Mouse (Mus musculus) skeletal muscle tissue, postnatal 0 days (tissue): Measurements from ENCODE around the gene Mucl1. TPM values are rescaled to one million over a fixed set of nuclear protein-coding genes. Genes with fewer than 3 reads are reported as not detected.

Experiments used
- polyA plus RNA-seq: library from polyadenylated mRNA; unstranded; fragments of >200 nt; fragmentation: Nextera tagmentation; extraction: Ambion mirVana; gene quantifications from 2 replicates; pipeline ENCODE4 v1.2.1, GENCODE M21; 2015

The Mucl1 gene
- polyA plus RNA-seq, result not detected in 2 replicates

GRCm38 (mm10) chr15:103755369-103755768, at the start of gene Mucl1:
TSS of gene Mucl1 (minus strand) at chr15:103755469.

Other genes with a start within 250 kb of the Mucl1 start
- gene Ppp1r1a, start 217.5 kb downstream of the Mucl1 start, polyA plus RNA-seq, result 84.1 and 105 TPM in 2 replicates
- gene Glycam1, start 190.4 kb downstream of the Mucl1 start, polyA plus RNA-seq, result 0.16 and 0.67 TPM in 2 replicates
- not detected in 2 replicates for gene Mucl2, start 143.8 kb upstream of the Mucl1 start, polyA plus RNA-seq